Mouse (Mus musculus): ENCODE measurements around the gene Ess2.
"Not testable (repeated sequence)": the region's sequence is repeated elsewhere in the genome, so short reads cannot be mapped to it uniquely, and the experiment has no call there.

Gene Ess2

DNA sequence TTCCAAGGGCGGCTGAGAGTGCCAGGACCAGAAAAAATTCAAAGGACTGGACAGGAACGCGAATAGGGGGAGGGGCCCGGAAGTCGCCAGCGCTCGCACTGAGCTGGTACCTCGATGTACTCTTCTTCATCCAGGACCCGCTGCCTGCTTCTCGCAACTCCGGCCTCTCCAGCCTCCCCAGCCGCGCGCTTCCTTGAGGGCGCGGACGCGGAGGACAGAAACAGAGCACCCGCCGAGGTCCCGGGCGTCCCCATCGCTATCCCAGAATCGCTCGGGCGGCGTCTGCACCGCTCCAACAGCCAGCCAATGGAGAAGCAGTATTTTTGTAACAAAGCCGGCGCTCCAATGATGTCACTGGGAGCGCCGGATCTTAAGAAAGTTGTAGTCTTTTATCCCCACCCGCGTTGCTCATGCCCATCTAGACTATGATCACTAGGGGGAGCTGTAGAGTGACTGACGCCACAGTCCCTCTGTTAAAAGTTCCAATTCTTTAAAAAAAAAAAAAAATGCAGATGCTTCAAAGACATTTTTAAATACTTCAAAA is at the start of gene Ess2:
Gene Ess2 (minus strand): TSS at position 297 of the 544 bp plus-strand sequence.
- peak; percentile 87 for DNase-seq

DNA sequence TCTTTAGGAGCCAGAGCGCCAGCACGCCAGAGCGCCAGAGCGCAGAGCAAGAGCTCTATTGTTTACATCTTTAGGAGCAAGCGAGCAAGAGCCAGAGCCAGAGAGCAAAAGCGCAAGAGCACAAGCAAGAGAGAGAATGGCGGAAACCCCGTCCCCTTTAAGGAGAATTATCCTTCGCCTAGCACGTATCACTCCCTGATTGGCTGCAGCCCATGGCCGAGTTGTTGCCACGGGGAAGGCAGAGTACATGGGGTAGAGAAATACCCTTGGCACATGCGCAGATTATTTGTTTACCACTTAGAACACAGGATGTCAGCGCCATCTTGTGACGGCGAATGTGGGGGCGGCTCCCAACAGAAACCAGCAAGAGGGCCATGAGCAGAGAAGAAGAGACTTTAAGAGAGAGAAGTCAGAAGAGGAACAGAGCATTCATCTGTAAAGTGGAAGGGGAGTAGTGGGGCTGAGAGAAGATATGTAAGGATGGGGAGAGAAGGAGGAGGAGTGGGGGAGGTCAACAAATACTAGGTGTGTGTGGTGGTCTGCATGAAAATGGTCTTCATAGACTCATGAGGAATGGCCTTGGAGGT is 45.0 kb upstream of the Ess2 start:
- DNase-seq: not testable (repeated sequence)

DNA sequence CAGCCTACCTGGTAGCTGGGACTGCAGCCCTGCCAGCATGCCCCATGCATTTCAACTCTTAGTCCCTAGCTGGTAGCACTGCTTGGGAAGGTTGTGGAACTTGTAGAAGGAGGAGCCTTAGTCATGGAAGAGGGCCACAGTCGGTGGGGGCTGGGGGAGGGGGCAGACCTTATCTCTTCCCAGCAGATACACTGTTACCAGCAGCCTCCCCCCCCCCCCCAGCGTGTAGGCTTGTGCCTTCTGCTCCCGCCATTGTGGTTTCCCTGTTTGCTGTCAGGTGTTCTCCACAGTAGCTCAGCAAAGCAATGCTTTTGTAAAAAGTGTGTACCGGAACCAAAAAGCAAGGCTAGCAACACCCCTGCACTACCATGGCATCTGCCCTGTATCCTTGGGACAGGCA is 40.5 kb upstream of the Ess2 start:
- DNase-seq: no peak

DNA sequence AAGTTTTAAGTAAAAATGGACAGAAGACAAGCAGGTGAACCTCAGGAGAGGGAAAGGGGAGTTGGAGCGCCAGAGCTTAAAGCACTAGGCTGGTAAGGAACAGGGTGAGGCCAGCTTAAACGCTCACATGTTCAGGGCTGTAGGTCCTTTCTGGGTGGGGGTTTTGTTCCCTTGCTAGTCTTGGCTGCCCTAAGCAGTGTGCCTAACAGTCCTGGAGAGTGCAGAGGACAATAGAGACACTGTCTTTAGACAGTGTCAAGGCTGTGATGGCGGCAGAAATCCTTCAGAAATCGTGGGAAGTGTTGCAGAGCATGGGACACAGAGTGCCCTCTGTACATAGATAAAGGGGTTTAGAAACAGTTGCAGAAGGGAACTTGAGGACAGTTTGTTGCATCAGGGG is 38.9 kb upstream of the Ess2 start:
- DNase-seq: no peak

GRCm38 (mm10) chr16:17949421-17949877 is 38.3 kb upstream of the Ess2 start:
- DNase-seq: no peak

- DNase-seq: no peak
Measured at GRCm38 (mm10) chr16:17945081-17945831, 34.1 kb upstream of the Ess2 start.

DNA sequence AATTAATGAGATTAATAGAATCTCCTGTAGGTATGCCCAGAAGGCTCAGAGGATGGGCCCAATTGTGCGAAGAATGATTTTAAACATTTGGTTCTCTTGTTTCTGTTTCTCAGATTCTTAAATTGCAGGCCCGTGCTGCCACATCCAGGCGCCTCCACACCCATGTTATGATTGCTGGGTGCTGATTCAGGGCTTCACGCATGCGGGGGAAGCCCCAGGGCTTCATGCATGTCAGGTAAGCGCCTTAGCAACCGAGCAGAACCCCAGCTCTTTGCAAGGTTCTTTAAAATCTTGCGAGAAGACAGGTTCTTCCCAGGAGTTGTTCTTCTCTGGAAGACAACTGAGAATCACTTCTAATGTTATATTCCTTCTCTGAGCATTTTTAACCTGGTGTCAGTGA is 32.3 kb upstream of the Ess2 start:
- no peak for DNase-seq

- DNase-seq: no peak
Measured at GRCm38 (mm10) chr16:17939255-17939751, 28.2 kb upstream of the Ess2 start.

DNA sequence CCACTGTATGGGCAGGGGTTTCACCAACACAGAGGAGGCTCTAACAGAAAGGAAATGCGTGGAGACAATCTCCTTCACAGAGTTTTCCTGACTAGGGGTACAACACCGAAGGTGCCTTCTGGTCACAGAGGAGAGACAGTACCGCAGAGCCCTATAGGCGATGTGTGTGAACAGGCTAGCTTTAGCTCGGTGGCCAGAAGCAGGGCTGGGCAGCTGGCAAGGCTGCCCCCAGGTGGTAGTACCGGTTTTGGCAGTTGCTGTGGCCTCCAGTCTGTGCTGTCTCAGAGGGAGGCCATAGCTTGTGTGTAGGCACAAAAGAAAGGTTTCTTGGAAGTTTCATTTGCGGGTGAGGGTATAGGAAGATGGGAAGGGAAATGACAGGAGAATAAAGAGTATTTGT is 27.7 kb upstream of the Ess2 start:
- peak; percentile 63 for DNase-seq

DNA sequence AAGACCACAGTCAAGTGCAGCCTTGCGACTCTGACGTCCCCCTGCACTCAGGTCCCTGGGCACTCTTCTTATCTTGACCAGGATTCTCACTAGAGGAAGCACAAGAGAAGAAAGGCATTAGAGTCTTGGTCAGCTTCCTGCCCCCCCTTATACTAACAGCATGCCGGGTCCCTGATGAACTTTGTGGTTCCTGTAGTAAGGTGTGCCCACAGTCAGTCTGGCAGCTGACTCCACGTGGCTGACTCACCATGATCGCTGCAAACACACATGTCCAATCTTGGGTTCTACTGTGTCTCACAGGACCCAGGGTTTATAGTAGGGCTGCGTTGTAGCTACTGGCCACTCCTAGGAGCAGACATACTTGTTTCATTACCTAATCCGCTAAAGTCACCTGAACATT is 27.0 kb upstream of the Ess2 start:
- no peak for DNase-seq

DNA sequence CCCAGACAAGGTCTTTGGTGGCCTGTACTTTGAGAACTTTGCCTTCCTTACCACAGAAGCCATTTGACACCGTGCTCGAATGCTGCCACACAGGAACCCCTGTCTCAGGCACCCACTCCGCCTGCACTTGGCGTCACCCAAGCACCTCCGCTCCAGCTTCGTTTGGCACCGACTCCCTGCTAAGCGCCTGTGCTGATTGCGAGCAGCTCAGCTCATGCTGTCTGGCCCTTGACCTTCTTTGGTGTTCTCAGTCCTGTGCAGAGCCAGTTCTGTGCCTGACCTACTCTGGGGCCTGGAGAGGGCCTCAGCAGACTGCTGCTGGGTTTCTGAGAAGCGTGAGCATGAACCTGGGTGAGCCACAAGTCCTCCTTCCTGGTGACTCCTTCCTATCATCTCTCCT is 25.6 kb upstream of the Ess2 start:
- no peak for DNase-seq

GRCm38 (mm10) chr16:17934445-17934910 is 23.3 kb upstream of the Ess2 start:
- no peak for DNase-seq

GRCm38 (mm10) chr16:17933594-17934444 is 22.7 kb upstream of the Ess2 start:
- no peak for DNase-seq

DNA sequence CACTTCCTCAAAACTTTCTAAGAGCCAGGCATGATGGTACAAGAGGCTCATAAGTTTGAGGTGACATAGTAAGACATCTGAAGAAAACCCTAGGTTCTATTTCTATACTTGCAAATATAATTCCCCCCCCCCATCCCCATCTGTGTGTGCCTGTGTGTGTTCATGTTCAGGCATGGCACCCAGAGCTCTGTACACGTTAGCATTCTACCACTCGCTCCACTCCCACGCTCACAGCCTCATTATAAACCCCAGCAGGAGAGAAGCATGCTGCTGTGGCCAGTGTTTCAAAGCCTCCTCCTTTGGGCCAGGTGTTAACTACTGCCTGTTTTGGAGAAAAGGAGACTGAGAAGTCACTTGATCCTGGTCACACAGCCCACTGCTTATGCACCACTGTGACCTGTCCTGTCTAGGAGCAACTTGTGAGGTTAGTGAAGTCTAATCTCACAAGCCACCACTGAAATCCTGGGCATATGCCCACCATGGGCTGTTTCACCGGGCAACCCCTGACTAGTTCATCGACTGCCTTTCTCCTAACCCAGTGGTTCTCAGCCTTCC is 20.8 kb upstream of the Ess2 start:
- DNase-seq: no peak

DNA sequence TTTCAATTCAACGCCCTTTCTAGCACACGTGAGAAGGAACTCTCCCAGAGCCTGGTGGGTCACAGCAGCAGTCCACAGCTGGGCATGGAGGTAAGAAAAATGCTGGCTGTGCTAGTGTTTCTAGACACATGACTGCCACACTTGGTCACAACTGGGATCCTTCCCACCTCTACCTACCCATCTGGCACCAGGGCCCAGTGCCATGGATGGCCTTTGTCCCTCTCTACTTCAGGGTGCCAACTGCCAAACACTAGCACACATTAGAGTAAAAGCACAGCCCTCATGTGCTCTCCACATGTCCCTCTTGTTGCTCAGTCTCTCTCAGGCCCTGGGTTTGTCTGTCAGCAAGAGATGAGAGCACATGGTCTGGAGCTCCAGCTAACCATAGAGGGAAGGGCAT is 18.5 kb upstream of the Ess2 start:
- no peak for DNase-seq

DNA sequence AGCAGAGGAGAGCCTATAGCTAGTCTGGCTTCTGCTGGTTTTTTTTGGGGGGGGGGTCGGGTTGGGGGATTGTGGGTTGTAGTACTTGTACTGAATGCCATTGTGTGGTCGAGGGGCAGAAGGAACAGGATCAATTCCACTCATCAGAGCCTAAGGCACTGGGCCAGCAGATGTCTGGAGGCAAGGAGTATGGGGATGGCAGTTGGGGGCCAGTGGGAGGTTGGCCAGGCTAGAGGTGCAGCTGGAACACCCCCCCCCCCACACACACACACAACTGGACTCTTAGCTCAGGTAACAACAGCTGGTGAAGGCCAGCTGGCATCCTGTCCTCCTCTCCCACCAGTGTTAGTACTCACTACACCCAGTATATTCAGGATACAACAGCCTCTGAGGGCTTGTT is 18.1 kb upstream of the Ess2 start:
- DNase-seq: no peak

DNA sequence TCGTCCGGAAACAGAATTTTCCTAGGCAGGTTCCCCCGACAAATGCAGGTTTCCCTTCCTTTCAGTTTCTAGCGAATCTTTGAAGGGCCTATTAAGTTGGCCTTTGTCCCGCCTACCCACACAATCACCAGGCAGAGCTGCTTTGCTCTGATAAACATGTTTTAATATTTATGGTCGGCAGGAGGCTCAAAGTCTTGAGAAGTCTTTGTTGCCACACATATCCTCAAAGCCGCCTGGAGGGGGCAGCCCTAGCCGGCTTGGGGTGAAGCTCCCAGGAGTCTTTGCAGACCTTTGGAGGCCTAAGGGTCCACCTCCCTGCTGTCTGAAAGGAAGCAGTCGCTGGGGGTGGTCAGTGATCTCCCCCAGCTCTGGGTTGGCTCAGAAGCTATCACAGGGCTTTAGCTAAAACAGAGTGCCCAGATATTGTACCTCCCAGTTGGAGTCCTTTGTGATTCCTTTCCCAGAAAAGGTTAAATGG is 17.5 kb upstream of the Ess2 start:
- DNase-seq: peak; percentile 41

GRCm38 (mm10) chr16:17928087-17928580 is 17.0 kb upstream of the Ess2 start, which contains the start of gene Slc25a1:
Slc25a1 (minus strand) TSS chr16:17928219.
- peak; percentile 69 for DNase-seq

- DNase-seq: peak; percentile 40
Measured at GRCm38 (mm10) chr16:17927351-17928082, 16.4 kb upstream of the Ess2 start.

DNA sequence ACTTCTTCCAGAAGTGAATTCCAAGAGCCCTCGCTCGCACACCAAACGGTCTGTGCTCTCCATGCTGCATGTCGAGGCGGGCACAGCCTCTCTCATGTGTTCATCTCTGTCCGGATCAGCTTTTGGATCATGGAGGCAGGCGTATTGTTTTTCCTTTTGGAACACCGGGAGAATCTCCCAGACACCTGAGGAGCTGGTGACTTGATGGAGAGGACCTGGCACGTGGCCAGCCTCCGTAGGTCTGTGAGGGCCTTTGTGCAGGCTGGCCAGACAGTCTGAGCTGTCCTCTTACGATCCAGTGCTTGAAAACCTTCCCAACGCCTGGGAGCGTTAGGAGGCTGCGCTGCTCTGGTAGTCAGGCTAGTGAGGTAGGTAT is 11.0 kb upstream of the Ess2 start:
- DNase-seq: no peak

DNA sequence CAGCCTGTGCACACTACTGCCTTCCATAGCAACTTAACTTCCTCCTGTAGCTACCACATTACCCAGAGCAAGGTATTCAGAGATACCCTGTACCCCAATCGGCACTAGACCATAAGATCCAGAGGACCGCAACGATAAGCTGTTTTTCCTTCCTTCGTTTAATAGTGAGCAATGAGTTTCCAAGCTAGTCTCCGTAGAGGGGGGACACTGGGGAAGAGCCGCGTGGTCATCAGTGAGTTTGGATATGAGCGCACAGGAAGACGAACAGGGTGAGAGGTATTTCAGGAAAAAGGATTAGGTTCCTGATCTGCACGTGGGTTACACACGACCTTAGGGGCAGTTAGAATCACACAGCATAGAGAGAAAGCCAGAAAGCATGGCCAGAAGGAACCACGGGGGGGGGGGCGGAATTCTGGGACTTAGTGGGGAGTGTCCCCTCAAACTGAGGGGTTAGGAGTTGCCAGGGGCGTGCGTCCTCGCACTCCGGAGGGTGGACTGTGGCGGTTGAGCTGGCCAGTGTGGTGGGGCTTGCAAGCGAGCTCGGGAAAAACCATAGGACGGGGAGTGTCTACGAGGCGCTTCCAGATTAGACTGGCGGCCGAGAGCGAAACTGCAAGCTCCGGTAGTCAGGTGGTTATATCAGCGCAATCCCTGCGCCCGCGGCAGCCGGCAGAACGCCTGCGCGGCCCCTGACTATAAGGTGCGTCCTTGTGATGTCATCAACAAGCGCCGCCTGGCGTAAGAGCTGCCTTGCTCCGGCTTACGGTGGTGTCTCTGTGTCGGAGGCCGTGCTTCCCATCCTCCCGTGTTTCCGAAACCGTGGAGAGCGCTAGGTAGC is 10.4 kb upstream of the Ess2 start:
- peak; percentile 93 for DNase-seq
